Mouse (Mus musculus): Measurements from ENCODE around the gene Mycbp2. TPM values are rescaled to one million over a fixed set of nuclear protein-coding genes. Genes with fewer than 3 reads are reported as not detected.
A peak's percentile ranks its signal among the peaks of the same experiment; 100 is the strongest.

Mycbp2 gene
- total RNA-seq, 2 experiments from 2014 or later, result 173 to 185 TPM

DNA sequence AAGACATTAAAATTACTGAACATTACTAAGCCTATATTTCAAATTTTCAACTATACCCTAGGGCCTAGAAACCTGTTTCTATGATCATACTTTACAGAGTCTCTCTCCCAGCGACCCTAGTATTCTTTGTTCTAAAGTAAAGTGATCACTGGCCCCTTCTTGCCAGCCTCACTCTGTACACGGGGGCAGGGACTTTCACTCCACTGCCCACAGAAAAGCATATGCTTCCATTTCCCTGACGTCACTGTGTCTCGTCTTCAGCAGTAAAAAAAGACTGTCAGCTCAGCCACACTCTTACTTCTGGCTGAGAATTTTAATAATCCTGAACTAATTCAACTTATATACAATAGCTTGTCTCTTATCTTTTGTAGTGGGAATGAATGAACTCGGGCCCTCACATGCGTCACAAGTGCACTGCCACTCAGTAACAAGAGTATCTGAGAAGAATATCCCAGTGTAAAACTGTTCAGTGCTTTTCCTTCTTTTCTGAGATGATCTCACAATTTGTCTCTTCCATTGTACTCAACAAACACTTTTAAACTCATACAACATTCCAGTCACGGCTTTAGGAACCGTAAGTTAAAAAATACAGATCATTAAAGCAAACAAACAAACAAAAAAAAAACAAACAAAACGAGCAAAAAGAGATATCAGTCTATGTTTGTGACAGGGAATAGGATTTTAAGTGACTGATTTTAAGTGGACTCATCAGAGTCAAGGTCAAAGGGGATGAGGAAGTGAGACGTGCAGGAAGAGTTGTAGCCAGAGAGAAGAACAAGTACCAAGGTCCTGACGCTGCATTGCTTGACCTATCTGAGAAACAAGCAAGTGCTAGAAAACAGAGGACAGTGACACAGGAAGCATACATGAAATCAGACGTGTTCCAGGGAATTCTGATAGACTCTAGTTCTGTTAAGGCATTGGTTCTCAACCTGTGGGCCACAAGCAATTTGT lies 112.7 kb downstream of the Mycbp2 start:
- no peak for TF ChIP-seq CTCF (conservative IDR thresholded peaks at IDR 0.05)
- no peak for DNase-seq (ENCODE audit: low spot score in 2 of 2)
- Histone ChIP-seq H3K27ac (no peak overlapping the region), H3K4me3 (no peak overlapping the region)

DNA sequence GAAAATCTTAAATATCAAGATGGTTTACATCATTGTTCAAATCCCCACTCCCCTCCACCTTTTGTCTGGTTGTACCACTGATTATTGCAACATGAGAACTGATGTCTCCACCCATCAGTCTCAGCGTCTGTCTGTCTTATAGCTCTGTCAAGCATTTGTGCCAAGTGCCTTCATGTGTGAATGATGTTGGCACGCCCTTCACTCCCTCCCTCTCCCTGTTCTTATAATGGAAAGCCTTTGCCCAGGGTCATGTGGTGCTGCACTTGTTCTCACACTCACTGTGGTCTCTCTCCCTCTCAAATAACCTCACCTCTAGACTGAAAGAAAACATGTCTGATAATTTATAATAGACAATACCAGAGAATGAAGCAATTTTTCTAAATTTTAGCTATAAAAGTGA lies 124.3 kb downstream of the Mycbp2 start:
- no peak overlapping the region for H3K27ac ChIP-seq
- no peak for DNase-seq (ENCODE audit: low spot score in 2 of 2)
- no peak for TF ChIP-seq CTCF (conservative IDR thresholded peaks at IDR 0.05)
- no peak overlapping the region for H3K4me3 ChIP-seq

DNA sequence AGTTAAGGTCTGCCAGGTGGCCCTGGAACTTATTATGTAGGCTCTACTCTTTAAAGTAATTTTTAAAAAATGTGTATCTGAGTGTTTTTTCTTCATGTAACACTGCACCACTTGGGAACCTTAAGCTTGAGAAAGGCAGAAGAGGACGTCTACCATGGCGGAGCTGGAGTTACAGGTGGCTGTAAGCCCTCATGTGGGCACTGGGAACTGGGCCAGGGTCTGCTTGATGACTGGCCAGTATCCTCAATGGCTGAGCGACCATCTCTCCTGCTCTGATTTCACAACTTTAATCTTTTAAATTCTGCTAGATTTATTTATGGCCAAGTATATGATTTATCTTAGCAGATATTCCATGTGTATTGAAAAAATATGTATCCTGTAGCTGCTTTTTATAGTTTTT lies 124.9 kb downstream of the Mycbp2 start:
- H3K4me3 ChIP-seq, result no peak overlapping the region
- no peak for DNase-seq (ENCODE audit: low spot score in 2 of 2)
- TF ChIP-seq CTCF (conservative IDR thresholded peaks at IDR 0.05), result no peak
- no peak overlapping the region for H3K27ac ChIP-seq

DNA sequence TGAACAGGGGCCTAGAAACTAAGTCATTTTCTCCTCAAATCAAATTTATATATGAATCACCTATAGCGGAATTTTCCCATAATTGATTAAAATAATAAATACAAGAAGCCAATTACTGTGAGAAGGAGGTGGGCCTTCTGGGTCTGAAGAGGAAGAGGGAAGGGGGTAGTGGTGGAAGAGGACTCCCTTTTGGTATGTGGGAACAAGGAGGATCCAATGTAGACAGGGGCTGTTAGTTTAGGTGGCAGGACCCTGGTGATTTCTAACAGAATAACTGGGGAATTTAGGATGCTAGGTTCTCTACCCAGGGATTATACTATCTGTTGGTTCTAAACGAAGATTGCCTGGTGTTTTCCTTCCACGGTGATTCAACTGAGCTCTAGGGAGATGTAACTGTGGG lies 130.3 kb downstream of the Mycbp2 start:
- Histone ChIP-seq H3K27ac (no peak overlapping the region; the same call in 1 of the 2 replicates), H3K4me3 (no peak overlapping the region)
- DNase-seq (ENCODE audit: low spot score in 2 of 2), result no peak
- TF ChIP-seq CTCF (conservative IDR thresholded peaks at IDR 0.05), result no peak

DNA sequence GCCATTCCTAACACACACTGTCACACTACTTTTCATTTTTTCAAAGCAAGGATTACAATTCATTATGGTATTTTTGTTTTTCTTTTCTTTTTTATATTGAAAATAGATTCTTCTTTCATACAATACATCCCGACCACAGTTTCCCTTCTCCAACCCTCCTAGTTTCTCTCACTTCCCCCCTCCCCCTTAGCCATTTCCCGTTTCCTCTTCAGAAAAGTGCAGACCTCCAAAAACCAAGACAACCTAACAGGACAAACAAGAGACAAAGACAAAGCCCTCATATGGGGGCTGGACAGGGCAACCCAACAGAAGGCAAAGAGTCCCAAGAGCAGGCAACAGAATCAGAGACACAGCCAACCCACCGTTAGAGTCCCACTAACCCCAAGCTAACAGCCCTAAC lies 160.0 kb downstream of the Mycbp2 start:
- Histone ChIP-seq H3K27ac (no peak overlapping the region), H3K4me3 (no peak overlapping the region)
- TF ChIP-seq CTCF (conservative IDR thresholded peaks at IDR 0.05), result no peak
- DNase-seq (ENCODE audit: low spot score in 2 of 2), result no peak

DNA sequence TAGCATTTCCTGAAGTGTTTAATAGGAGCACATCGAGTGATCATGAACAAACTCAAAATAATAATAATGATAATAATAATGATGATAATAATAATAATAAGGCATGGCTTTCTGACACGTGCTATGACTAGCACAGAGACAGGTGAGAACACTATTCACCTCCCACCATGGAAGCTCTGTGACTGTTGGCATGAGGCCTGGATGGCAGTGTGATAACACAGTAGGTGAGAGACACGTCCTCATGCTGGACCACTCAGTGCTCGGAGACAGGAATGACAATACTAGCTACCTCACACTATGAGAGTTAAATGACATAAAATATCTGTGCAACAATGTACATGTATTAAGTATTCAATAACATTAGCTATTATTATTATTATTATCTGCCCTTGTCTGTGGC lies 160.5 kb downstream of the Mycbp2 start:
- H3K27ac ChIP-seq, result no peak overlapping the region
- TF ChIP-seq CTCF (conservative IDR thresholded peaks at IDR 0.05), result no peak
- no peak for DNase-seq (ENCODE audit: low spot score in 2 of 2)
- H3K4me3 ChIP-seq, result no peak overlapping the region

DNA sequence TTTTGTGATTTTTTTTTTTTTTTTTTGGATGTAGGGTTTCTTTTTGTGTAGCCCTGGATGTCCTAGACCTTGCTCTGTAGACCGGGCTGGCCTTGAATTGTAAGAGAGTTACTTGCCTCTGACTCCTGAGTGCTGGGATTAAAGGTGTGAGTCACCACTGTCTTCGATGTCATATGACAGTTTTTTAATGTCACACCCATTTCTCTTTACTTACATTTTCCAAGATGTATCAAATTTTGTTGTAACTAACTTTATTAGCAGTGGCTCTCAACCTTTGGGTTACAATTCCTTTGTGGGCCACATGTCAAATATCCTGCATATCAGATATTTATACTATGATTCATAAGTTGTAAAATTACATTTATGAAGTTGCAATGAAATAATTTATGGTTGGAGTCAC lies 166.5 kb downstream of the Mycbp2 start:
- Histone ChIP-seq H3K27ac (no peak overlapping the region), H3K4me3 (no peak overlapping the region)
- no peak for DNase-seq (ENCODE audit: low spot score in 2 of 2)
- TF ChIP-seq CTCF (conservative IDR thresholded peaks at IDR 0.05), result no peak

DNA sequence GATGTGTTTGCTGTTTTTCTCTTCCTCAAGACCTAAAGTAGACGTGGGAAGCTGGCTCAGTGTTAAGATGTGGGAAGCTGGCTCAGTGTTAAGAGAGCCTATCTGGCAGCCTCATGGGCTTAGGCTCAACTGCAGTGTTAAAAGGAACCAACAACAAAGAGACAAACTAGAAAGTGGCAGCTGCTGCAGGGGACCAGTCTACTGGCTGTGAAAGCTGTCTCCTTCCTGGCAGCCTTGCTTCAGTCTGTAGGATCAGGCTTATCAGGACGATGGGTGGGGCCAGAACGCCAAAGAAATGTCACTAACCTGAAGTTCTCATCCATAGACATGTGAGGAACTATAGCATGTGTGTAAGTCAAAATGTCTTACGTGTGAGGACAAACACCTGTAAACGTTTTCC lies 183.7 kb downstream of the Mycbp2 start:
- DNase-seq (ENCODE audit: low spot score in 2 of 2), result peak in 1 of 2 experiments; percentile 29

DNA sequence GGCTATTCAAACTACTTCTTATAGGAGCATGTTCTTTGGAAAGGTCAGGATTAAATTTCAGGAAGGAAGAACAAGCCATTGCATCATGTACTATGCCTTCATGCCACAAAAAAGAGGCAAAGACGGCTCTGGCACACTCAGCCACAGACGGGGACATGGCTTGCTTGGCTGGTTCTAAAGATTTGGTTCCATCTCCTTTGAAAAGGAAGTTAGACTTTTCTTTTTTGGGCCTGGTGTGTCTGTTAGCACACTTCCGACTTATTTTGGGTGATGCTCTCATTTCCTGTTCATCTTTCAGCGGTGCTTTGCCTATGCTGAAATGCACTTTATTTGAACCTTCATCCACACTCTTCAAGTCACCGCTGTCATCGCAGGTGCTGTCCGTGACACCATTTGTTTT lies 190.9 kb downstream of the Mycbp2 start:
- Histone ChIP-seq H3K4me3 (no peak overlapping the region), H3K27ac (peak overlapping the region; percentile 25; the same call in 1 of the 2 replicates)
- DNase-seq (ENCODE audit: low spot score in 2 of 2), result no peak
- no peak for TF ChIP-seq CTCF (conservative IDR thresholded peaks at IDR 0.05)

More for the DNA sequence above, 183.7 kb downstream of the Mycbp2 start:
- no peak overlapping the region for H3K4me3 ChIP-seq
- no peak for TF ChIP-seq CTCF (conservative IDR thresholded peaks at IDR 0.05)
- no peak overlapping the region for H3K27ac ChIP-seq

DNA sequence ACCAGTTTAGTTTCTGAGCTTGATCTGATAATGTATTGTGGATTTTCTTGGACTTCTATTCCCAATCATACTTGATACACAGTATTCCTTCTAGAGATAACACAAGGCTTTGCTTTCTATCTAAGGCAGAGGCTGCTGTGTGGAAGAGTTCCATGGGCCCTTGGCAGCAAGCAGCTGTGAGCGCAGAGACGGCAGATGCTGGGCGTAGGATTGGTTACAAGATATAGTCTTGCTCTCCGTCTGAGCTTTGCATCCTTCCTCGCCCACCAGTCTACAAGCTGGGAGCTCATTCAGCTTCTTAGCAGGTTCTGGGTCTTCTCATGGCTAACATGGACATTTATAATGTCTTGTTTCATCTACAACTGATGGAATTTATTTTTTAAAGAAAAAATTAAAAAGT lies 196.5 kb downstream of the Mycbp2 start:
- H3K27ac ChIP-seq, result no peak overlapping the region

DNA sequence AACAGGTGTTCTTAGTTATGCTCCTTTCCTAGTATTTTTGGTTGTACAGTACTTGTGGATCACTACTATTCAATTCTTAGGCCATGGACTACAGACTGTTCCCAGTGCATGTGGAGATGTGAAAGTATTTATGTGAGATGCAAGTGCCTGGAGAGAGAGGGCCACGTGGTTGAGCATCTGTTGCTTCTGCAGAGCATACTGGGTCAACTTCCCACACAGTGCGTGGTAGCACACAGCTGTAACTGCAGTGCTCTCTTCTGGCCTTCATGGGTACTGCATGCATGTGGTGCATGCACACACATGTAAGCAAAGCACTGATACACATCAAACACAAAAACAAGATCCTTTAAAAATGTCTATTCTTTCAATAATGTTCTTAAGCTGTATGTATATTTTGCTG lies 214.6 kb downstream of the Mycbp2 start:
- peak in 1 of 2 experiments; percentile 53 for DNase-seq (ENCODE audit: low spot score in 2 of 2)

More for the DNA sequence above, 196.5 kb downstream of the Mycbp2 start:
- DNase-seq (ENCODE audit: low spot score in 2 of 2), result peak; percentile 35 to 67
- H3K4me3 ChIP-seq, result no peak overlapping the region
- TF ChIP-seq CTCF (conservative IDR thresholded peaks at IDR 0.05), result no peak

DNA sequence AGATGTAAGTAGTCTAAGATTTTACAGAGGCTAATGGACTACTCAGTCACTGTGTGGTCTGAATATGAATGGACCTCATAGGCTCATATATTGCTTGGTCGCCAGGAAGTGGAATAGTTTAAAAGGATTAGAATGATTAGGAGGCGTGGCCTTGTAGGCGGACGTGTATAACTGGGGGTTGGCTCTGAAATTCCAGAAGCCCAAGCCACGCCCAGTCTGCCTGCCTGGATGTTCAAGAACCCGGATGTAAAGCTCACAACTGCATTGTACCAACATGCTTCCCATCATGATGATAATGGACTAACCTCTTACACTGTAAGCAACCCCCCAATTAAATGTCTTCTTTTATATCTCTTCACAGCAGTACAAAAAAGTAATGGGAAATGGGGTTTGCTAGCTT lies 220.9 kb downstream of the Mycbp2 start:
- DNase-seq (ENCODE audit: low spot score in 2 of 2), result no peak
- no peak overlapping the region for H3K4me3 ChIP-seq
- H3K27ac ChIP-seq, result no peak overlapping the region
- no peak for TF ChIP-seq CTCF (conservative IDR thresholded peaks at IDR 0.05)

More for the DNA sequence above, 214.6 kb downstream of the Mycbp2 start:
- Histone ChIP-seq H3K4me3 (no peak overlapping the region), H3K27ac (no peak overlapping the region)
- peak; percentile 76 for TF ChIP-seq CTCF (conservative IDR thresholded peaks at IDR 0.05)

DNA sequence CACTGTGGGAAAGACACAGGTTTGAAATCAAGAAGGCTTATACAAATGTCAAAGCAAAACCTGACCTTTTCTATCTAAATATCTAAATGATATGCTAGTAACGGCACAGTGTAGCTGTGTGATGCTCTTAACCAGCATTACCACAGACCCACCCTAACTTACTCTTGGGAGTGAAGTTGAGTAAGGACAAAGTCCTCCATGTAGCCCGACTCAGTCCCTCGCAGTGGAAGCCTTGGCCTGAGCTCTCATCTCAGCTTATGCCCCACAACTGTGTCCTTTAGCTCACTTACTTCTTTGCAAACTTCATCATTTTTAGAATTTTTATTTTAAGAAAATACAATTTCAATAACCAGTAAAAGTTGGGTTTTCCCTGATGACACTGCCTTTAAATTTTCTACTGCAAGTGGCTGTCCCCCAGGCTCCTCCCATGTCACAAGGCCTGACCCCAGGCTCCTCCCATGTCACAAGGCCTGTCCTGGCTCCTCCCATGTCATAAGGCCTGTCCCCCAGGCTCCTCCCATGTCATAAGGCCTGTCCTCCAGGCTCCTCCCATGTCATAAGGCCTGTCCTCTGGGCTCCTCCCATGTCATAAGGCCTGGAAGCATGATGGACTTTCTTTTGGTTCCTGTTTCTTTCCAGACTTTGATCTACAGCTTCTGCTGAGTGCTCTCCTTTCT lies 231.5 kb downstream of the Mycbp2 start:
- peak in 1 of 2 experiments; percentile 6 for DNase-seq (ENCODE audit: low spot score in 2 of 2)
- no peak for TF ChIP-seq CTCF (conservative IDR thresholded peaks at IDR 0.05)
- Histone ChIP-seq H3K4me3 (no peak overlapping the region), H3K27ac (no peak overlapping the region)
